Mouse (Mus musculus): ENCODE measurements around the gene Pogz. TPM values are rescaled to one million over a fixed set of nuclear protein-coding genes. Genes with fewer than 3 reads are reported as not detected.
A peak's percentile ranks its signal among the peaks of the same experiment; 100 is the strongest.

Pogz gene
- polyA plus RNA-seq, 1 experiment: 4.9 TPM

DNA sequence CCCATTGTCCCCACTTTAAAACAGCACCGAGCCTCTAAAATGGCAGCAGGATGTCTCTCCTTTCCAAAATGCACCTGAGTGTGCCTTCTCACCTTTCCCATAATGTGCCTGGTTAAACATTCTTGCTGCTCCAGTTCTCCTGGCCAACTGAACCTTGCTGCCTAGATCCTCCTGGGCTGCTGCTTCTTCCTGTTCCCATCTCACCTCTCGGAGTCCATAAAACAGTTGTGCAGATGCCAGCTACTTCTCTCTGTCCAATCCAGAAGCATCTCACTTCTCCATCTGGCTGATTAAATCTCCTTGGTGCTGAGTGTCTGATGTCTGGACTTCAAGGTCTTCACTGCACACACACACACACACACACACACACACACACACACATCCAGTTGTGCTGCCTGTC is 19.6 kb upstream of the Pogz start:
- no peak overlapping the region for H3K27ac ChIP-seq (replicated peaks; ENCODE audit: low read depth, low read length)

DNA sequence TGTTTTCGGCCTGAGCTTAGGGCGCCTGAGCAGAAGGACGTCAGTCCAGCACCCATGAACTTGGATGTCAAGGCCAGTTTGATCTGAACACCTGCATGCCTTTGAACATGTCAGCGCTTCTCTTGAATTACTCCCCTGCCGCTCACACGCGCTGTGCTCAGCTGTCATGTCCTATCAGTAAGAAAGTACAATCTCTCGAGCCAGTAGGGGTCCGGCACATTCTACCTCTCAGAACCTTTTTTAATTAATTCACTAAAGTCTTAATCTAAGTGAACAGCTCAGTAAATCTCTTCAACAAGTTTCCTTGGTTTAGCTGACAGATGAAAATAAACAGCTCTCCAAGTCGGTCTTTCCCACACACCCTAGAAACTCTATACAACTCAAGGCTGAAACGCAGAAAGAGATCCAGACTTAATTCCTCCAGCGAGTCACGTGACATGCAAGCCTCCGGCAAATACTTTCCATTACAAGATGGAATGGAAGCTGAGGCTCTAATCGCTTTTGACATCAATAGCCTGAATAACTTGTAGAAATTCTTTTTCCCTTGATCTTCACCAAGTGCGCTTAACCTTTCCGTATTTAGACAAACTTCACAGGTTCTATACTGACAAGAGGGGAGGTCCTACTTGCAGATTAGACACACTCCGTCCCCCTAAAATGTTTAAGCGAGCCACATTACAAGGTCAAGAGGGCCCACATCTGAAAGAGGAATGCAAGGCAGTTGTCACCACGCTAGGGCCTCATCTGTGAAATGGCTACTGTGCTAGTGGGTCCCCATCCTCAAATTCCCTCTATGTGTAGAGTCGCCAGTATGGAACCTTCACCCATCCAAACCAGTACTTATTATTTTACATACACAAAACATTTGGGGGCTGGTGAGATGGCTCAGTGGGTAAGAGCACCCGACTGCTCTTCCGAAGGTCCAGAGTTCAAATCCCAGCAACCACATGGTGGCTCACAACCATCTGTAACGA is 17.6 kb upstream of the Pogz start:
- Histone ChIP-seq H3K27ac (replicated peaks; ENCODE audit: low read depth, low read length) (no peak overlapping the region), H3K4me1 (ENCODE audit: control insufficient read depth, insufficient read depth, insufficient read length, low read length) (no peaks in the 10 kb centered on the region), H3K4me3 (ENCODE audit: insufficient read depth, low read depth, low read length) (no peak overlapping the region)

More for the DNA sequence above, 19.6 kb upstream of the Pogz start:
- H3K4me1 ChIP-seq (ENCODE audit: control insufficient read depth, insufficient read depth, insufficient read length, low read length): no peaks in the 10 kb centered on the region
- H3K4me3 ChIP-seq (ENCODE audit: insufficient read depth, low read depth, low read length): no peak overlapping the region

DNA sequence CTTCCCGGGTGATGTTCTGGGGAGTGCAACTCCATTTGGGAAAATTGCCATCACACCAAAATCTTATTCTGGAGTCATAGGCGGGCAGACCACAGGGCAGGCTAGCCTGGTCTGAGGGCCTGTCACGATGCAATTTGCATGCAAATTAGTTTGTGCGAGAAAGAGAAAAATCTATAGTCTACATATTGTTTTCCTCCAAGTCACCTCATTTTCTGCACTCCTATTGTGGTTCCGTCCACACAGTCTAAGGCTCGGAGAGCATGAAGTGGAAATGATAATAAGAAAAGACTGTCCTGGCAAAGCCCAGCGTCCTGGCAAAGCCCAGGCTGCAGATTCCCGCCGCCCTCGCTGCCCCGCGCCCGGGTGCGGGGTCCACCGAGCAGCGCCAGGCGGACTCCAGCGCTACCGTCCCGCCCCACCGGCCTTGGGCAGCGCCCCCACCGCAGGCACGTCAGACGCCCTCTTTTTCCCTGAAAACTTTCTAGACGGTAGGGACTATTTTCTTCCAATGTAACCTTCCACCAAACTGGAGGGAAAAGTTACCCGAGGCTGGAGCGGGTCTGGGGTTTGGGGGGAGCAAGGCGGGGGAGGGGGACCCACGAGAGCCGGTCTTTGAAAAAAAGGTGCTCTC is 16.2 kb upstream of the Pogz start:
- H3K27ac ChIP-seq (replicated peaks; ENCODE audit: low read depth, low read length): no peak overlapping the region
- peak overlapping the region; percentile 100 for H3K4me3 ChIP-seq (ENCODE audit: insufficient read depth, low read depth, low read length)
- no peaks in the 10 kb centered on the region for H3K4me1 ChIP-seq (ENCODE audit: control insufficient read depth, insufficient read depth, insufficient read length, low read length)

DNA sequence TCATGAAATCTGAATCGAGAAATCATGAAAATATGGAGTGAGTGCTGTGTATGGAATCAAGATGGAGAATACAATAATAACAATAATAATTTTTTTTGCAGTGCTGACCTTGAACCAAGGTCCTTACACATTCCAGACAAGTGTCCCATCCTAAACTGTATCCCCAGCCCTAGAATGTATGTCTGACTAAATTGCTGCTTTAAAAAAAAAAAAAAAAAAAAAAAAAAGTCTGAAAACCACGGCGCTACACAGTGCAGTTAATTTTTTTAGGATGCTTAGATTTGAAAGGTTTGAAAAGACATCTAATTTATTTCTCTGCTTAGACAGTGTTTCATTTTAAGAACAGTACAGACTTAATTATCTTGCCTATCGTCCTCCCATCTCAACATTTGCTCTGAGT is 15.3 kb upstream of the Pogz start:
- no peaks in the 10 kb centered on the region for H3K4me1 ChIP-seq (ENCODE audit: control insufficient read depth, insufficient read depth, insufficient read length, low read length)
- H3K27ac ChIP-seq (replicated peaks; ENCODE audit: low read depth, low read length): no peak overlapping the region
- no peak overlapping the region for H3K4me3 ChIP-seq (ENCODE audit: insufficient read depth, low read depth, low read length)

DNA sequence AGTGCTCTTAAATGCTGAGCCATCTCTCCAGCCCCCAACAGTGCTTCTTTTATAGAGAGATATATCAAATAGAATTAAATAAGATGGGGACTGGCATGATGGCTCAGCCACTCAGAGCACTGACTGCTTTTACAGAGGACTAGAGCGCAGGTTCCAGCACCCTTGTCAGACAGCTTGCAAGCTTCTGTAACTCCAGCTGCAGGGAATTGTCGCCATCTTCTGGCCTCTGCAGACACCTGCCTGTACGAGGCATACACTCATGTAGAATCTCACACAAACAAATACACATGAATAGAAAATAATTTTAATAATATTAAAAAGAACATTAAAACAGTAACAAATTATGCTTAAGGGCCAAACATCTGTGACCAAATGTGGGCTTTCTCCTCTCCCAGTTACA is 13.3 kb upstream of the Pogz start:
- H3K4me1 ChIP-seq (ENCODE audit: control insufficient read depth, insufficient read depth, insufficient read length, low read length): no peaks in the 10 kb centered on the region
- no peak overlapping the region for H3K27ac ChIP-seq (replicated peaks; ENCODE audit: low read depth, low read length)
- no peak overlapping the region for H3K4me3 ChIP-seq (ENCODE audit: insufficient read depth, low read depth, low read length)

DNA sequence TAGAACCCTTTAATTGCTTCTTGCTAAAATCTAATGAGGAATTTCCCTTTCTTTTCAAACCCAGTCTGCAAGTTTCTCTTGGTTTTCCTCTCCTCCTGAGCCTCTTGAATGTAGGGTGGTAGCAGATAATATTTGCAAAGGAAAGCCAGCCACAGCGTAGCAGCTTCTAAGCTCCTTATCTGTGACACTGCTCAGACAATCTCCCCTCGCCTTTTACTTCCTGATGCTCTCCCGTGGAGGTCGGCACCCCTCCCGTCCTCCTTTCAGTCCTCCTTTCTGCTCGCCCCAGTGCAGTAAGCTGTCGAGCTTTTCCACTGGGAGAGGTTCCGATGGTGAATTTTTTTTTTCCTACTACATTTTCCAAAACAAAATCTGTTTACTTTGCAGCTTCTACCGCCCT is 5.3 kb upstream of the Pogz start:
- H3K4me1 ChIP-seq (ENCODE audit: control insufficient read depth, insufficient read depth, insufficient read length, low read length): no peaks in the 10 kb centered on the region
- no peak overlapping the region for H3K27ac ChIP-seq (replicated peaks; ENCODE audit: low read depth, low read length)
- H3K4me3 ChIP-seq (ENCODE audit: insufficient read depth, low read depth, low read length): no peak overlapping the region

DNA sequence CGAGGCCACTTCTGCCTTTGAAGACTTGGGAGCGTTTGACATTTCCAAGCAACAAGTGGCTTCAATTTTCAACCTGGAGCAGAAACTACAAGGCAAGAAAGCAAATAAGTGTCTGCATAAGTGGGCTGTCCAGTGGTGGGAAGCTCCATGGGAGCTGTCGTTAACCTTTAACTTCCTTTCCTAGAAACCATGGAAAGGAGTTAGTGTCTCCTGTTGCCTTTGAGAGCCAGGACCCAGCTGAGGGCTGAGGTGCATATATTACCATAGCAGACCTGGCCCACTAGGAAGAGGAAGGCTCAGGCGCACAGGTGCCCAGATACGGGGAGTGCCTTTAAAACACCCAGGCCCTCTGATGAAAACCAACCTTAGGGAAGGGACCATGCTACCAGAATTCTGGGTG is 4.7 kb upstream of the Pogz start:
- H3K4me1 ChIP-seq (ENCODE audit: control insufficient read depth, insufficient read depth, insufficient read length, low read length): no peaks in the 10 kb centered on the region
- H3K4me3 ChIP-seq (ENCODE audit: insufficient read depth, low read depth, low read length): no peak overlapping the region
- H3K27ac ChIP-seq (replicated peaks; ENCODE audit: low read depth, low read length): no peak overlapping the region

DNA sequence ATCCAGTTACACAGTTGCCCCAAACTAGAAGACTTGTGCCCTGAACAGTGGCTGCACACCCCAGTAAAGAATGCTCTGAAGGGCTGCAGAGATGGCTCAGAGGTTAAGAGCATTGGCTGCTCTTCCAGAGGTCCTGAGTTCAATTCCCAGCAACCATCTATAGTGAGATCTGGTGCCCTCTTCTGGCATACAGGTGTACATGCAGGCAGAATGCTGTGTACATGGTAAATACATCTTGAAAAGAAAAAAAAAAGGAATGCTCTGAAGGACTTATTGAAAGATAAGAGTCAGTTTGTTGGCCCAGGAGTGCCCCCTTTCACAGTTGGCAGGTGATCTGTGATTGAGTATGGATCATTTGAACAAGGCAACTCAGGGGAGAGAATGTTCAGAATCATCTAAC is 4.0 kb upstream of the Pogz start:
- H3K4me3 ChIP-seq (ENCODE audit: insufficient read depth, low read depth, low read length): no peak overlapping the region
- no peak overlapping the region for H3K27ac ChIP-seq (replicated peaks; ENCODE audit: low read depth, low read length)
- no peaks in the 10 kb centered on the region for H3K4me1 ChIP-seq (ENCODE audit: control insufficient read depth, insufficient read depth, insufficient read length, low read length)

DNA sequence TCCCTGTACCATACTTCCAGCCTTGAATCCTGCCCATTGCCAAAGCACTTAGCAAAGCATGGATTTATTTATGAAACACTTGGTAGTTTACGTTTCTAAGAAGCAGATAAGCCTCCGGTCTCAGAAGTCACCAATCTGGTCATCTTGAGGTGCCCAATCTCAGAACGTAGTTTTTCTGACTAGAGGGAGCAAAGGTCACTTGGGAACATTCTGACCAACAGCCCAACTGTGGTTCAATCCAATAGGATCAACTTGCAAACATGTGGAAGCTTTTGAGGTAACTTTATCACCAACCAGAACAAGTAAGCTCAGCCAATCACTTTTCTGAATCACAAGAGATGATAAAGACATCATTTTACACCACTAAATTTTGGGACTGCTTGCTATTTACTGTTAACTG is 2.0 kb upstream of the Pogz start:
- Histone ChIP-seq H3K4me1 (ENCODE audit: control insufficient read depth, insufficient read depth, insufficient read length, low read length) (no peaks in the 10 kb centered on the region), H3K27ac (replicated peaks; ENCODE audit: low read depth, low read length) (no peak overlapping the region), H3K4me3 (ENCODE audit: insufficient read depth, low read depth, low read length) (no peak overlapping the region)

DNA sequence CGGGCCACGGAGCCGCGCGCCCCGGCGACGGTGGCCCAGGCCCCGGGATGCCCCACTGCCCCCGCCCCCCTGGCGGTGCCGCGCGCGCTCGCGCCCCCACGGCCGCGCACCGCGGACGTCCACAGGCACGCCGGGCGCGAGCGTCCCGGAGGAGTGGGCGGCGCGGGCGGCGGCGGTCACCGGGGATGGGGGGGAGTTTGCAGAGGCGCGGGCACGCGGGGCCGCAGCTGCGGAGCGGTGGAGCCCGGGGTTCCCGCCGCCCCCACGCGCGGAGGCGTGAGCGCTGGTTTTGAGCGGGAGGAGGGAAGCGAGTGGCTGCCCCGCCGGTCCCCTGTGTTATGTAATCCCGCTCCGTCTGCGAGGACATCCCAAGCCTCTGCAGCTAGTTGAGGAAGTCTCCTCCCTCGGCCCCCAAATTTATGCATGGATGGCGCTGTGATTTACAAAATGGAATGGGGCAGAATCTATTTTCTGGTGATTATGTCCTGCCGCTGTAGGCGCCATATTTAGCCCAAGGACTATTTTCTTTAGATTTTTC is 661 bp downstream of the Pogz start:
- no peaks in the 10 kb centered on the region for H3K4me1 ChIP-seq (ENCODE audit: control insufficient read depth, insufficient read depth, insufficient read length, low read length)
- peak overlapping the region; percentile 76 for H3K27ac ChIP-seq (replicated peaks; ENCODE audit: low read depth, low read length)

DNA sequence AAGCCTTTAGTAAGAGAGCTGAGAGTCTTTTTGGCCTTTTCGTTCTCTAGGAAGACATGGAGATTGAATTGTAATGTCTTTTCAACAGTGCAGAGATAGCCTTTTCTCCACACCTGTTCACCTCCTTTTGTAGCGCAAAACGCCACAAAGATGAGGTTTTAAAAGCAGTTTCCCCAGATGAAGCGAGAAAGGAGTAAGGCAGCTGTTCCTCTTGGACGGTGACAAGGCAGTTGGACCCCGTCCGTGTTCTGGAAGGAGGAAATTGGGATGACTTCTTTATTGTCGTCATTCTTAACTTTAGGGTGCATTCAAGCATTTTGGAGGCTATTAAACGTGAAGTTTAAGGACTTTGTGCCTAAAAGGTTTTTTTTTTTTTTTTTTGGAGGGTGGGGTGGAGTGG is 1.3 kb downstream of the Pogz start:
- Histone ChIP-seq H3K4me1 (ENCODE audit: control insufficient read depth, insufficient read depth, insufficient read length, low read length) (no peaks in the 10 kb centered on the region), H3K4me3 (ENCODE audit: insufficient read depth, low read depth, low read length) (peak overlapping the region; percentile 87), H3K27ac (replicated peaks; ENCODE audit: low read depth, low read length) (peak overlapping the region; percentile 76)

More for the DNA sequence above, 661 bp downstream of the Pogz start:
- peak overlapping the region; percentile 87 for H3K4me3 ChIP-seq (ENCODE audit: insufficient read depth, low read depth, low read length)

DNA sequence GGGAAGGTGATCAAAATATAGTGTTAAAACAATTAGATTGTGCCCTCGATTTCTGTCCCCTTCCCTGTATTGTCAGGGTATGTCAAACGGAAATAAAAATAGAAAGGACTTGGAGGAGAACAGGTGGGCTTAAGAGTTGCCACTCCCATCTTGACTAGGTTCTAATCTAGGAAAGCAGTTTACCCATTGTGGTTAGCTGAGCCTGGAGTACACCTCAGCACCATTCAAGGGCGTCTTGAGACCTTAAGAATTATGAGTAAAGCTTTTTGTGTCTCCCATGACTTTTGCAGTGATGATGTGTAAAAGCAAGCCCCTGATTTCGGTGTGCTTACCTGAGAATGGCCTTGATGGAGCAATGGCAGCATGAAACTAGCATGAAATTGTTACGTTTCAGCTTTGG is 1.7 kb downstream of the Pogz start:
- 0 out of 2 replicates have a peak overlapping the region, but pooled peaks have one; percentile 0 for H3K27ac ChIP-seq (replicated peaks; ENCODE audit: low read depth, low read length)

DNA sequence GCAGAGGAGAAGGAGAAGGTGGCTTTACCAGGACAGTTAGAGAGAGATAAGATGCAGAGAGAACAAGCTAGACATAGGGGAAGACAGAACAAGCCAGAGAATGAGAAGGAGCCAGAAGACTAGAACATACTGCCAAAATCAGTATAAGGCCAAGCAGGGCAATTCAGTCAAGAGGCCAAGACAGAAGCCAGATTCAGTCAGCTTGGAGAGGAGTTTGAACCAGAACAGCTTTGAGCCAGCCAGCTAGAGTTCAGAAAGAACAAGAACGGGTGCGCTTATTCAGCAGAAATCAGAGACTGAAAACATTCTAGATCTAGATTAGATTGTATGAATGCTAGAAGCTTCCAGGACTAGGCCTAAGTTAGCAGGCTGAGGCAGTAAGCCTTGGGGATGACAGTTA is 10.0 kb downstream of the Pogz start:
- Histone ChIP-seq H3K27ac (replicated peaks; ENCODE audit: low read depth, low read length) (no peak overlapping the region), H3K4me1 (ENCODE audit: control insufficient read depth, insufficient read depth, insufficient read length, low read length) (no peaks in the 10 kb centered on the region; the same call in 1 of the 2 replicates), H3K4me3 (ENCODE audit: insufficient read depth, low read depth, low read length) (no peak overlapping the region)

More for the DNA sequence above, 1.7 kb downstream of the Pogz start:
- Histone ChIP-seq H3K4me1 (ENCODE audit: control insufficient read depth, insufficient read depth, insufficient read length, low read length) (no peaks in the 10 kb centered on the region), H3K4me3 (ENCODE audit: insufficient read depth, low read depth, low read length) (no peak overlapping the region)

DNA sequence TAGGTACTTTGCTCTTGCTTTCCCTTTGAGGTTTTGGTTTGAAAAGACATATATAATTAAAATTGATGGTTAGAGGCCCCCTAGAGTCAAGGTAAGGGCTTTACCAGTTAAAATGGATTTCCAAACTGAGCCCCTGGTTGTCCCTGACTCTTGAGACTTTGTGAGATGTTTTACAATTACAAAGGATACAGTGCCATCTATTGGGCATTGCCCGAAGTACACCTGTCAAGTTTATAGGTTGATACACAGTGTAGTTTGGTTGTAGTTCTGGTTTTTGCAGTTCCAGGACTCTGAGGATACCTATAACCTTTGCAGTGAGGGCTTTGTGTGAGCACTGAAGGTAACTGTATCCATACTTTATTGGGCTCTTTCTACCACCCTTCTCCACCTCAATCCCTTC is 12.0 kb downstream of the Pogz start:
- Histone ChIP-seq H3K27ac (replicated peaks; ENCODE audit: low read depth, low read length) (no peak overlapping the region), H3K4me3 (ENCODE audit: insufficient read depth, low read depth, low read length) (no peak overlapping the region), H3K4me1 (ENCODE audit: control insufficient read depth, insufficient read depth, insufficient read length, low read length) (no peaks in the 10 kb centered on the region; the same call in 1 of the 2 replicates)

DNA sequence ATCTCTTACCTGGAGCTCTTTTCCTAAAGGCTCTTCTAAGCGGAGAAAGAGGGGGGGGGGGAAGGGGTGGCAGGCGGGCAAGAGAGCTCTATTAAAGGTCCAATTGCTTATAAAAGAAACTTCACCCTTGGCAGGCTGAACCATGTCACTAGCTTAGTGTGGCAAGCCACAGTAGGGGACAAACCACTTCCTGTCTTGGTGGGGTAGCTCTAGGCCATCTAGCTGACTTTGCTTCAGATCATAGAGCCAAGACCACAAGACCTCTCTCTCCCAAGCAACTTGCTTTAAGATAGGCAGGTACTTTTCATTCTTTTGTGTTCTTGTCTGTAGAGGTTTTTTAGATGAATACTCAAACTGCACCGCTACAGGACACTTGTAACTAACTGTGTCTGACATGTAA is 14.4 kb downstream of the Pogz start:
- Histone ChIP-seq H3K4me3 (ENCODE audit: insufficient read depth, low read depth, low read length) (no peak overlapping the region), H3K4me1 (ENCODE audit: control insufficient read depth, insufficient read depth, insufficient read length, low read length) (no peaks in the 10 kb centered on the region), H3K27ac (replicated peaks; ENCODE audit: low read depth, low read length) (no peak overlapping the region)
